Mouse (Mus musculus) adrenal gland, adult (tissue): ENCODE results near the gene Tsen54.

ENCODE experiments used
- DNase-seq, 2 experiments: peaks; one replicate each; pipeline ENCODE4 v3.0.0; 2022 to 2023; ENCODE audit warnings: low spot score in 1 of 2; ENCODE audit not compliant: inconsistent age in 2 of 2

Gene Tsen54

GRCm38 (mm10) chr11:115826487-115826886 is 12.0 kb downstream of the Tsen54 start:
- no peak for DNase-seq

GRCm38 (mm10) chr11:115827624-115828023 is 13.1 kb downstream of the Tsen54 start:
- DNase-seq, result no peak

- DNase-seq, result no peak
Measured at GRCm38 (mm10) chr11:115829036-115829435, 14.5 kb downstream of the Tsen54 start.

- no peak for DNase-seq
Measured at GRCm38 (mm10) chr11:115830550-115831325, 16.2 kb downstream of the Tsen54 start.

- DNase-seq, result no peak
Measured at GRCm38 (mm10) chr11:115831518-115831917, 17.0 kb downstream of the Tsen54 start.

DNA sequence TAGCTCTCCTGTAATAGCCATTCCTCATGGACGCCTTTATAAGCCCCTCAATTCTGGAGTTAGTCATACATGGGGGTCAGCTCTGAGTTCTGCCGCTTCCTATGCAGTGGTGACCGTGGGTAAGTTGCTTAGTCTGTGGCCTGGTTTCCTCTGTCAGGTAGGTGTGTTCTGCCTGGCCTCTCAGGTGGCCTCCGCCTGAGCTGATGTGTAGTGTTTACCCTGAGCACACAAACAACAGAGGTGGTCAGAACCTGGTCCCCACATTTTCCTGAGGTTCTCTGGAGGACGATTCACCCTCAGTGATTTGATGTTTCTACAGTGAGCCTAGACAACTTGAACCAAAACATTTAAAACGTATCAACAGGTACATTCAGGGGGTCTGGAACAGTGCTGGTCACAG is 17.5 kb downstream of the Tsen54 start:
- no peak for DNase-seq

GRCm38 (mm10) chr11:115832523-115832922 is 18.0 kb downstream of the Tsen54 start:
- peak; percentile 59 to 66 for DNase-seq

GRCm38 (mm10) chr11:115833021-115833513 is 18.5 kb downstream of the Tsen54 start:
- no peak for DNase-seq

- no peak for DNase-seq
Measured at GRCm38 (mm10) chr11:115834033-115834432, 19.5 kb downstream of the Tsen54 start.

DNA sequence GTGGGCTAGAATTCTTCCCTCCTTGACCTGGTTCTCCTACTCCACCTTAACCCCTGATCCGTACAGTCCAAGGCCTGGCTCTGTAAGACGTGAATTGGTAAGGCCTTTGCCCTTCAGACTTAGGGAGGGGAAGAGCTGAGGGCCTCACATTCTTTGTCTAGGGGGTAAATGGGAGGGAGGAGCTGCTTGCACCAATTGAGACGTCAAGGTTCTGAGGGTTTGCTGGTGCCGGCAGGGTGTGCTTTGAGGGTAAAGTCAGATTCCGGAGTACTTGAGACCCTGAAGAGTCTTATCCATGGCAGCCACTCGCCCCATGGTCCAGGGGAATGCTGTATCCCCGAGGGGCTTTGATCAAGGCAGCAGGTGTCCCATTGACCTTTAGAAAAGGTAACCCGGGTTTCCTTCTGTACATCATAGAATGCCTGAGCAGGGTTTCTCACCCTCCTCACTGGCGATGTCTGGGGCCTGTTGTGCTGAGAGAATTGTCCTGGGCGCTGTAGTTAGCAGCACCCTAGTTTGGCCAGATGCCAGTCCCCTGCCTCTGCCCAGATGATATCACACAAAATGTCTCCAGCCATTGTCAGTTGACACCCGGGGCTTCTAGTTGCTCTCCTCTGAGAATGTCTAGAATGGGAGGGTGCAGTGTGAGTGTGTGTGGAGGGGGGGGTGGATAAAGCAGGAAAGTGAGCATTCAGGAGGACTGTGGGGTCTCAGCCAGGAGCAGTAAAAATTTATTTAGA is 22.3 kb downstream of the Tsen54 start:
- no peak for DNase-seq

GRCm38 (mm10) chr11:115837606-115838345 is 23.3 kb downstream of the Tsen54 start:
- peak in 1 of 2 experiments; percentile 42 for DNase-seq

DNA sequence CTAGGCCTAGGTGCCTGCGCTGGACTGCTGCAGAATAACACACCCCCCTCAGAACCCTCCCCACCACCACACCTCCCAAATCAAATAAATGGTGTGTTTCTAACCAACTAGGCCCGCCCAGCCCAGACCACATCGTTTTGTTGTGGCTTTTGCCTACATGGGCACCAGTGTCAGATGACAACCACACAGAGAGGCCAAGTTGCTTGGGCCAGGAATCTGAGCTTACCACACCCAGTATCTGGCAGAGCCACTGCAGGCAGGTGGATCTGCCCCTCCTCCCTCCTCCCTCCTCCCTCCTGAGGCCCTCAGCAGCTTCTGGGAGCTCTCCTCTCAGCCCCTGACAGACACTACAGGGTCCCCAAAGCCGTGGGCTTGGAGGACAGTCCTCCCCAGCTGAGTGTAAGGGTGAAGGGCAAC is 24.4 kb downstream of the Tsen54 start:
- DNase-seq, result no peak

DNA sequence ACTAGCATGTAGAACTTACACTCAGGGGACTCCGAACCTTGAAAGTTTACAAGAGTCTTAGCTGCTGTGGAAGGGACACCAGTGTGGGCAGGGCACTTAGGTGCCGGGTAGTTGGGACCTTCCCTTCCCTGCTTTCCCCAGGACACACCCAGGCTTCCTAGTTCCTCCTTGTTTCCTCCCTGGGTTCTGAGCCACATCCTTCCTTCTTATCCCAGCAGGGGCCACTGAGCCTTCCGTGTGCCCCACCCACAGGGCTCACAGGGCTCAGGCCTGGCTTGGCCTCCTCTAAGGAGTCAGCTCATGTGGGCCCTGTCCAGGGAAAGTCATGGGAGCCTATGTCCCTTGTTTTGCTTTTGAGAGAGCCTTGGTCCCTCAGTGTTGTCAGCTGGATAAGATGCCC is 25.2 kb downstream of the Tsen54 start:
- no peak for DNase-seq

- no peak for DNase-seq
Measured at GRCm38 (mm10) chr11:115841044-115841443, 26.5 kb downstream of the Tsen54 start.

- peak in 1 of 2 experiments; percentile 43 for DNase-seq
Measured at GRCm38 (mm10) chr11:115841961-115842550, 27.5 kb downstream of the Tsen54 start.

DNA sequence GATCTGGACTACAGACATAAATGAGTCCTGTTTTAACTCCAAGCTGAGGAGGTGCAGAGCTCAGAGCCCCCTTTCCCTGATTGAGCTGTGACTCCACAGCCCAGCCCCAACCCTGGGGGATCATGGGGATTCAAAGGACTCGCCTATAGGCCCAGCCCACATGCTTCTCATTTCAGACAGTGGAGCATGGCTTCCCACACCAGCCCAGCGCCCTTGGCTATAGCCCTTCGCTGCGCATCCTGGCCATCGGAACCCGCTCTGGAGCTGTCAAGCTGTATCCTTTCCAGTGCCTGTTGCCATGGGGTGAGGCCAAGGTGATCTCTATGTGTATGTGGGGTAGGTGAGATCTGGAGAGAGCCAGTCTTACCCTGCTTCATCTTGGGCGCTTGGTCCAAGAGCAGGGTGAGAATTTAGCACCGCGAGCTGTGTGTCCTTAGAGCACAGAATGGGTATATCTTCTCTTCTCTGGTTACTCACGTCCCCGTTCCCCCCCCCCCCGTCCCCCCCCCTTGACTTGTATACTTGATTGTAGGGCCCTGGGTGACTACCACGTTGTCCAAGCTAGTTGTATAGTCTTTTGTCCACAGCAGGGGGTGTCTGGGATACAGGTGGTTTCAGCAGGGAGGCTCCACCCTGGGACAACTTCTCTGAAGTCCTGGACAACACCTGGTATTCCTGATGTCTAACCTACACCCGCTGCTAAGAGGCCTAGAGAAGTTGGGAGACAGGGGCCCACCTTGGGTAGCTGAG is 28.8 kb downstream of the Tsen54 start:
- DNase-seq, result no peak

DNA sequence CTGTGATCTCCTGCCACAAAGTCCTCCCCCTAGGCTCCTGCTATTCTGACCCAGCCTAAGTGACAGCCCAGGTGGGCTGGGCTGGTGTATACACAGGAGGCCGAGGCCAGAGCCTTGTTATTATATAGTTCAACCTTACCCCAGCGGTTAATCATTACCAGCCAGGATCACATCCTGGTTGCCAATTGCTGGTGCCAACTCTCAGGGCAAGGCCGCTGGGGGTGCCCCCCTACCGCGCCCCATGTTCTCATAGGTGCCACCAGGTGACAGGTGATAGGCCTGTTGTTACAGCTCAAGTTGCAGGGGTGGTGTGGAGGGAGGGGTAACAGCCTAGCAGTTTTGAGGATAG is 29.3 kb downstream of the Tsen54 start:
- DNase-seq, result no peak

- DNase-seq, result no peak
Measured at GRCm38 (mm10) chr11:115844240-115844639, 29.7 kb downstream of the Tsen54 start.

DNA sequence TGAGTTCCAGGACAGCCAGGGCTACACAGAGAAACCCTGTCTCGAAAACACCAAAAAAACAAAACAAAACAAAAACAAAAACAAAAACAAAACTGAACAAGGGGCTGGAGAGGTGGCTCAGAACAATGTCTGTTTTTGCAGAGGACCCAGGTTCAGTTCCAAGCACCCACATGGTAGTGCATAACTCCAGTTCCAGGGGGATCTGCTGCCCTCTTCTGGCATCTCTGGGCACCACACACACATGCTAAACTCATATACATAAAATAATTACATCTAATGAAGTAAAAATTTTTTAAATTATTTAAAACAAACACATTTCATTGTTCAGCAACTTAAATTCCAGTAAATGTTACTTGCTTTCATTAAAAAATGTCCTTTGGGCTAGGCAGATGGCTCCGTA is 31.3 kb downstream of the Tsen54 start:
- DNase-seq, result no peak

DNA sequence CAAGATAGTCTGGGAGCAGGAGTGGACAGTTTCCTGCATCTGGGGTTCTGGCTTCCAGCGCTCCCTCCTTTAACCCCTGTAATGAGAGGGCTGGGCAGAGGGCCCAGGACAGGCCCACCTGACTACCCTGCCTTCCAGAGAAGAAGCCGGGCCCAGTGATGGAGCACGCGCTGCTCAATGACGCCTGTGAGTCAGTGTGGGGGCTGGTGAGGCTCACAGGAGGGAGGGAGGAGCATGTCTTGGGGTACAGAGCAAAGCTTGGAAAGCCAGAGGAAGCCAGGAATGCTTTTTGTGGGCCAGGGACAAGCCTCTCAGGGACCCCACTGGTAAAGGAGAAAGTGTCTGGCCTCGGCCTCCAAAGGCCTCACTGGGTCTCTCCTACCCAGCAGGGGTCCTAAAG is 40.1 kb downstream of the Tsen54 start:
- no peak for DNase-seq
